Mouse (Mus musculus) heart, embryonic 12.5 days (tissue): ENCODE results near the gene Dbx1. TPM values are rescaled to one million over a fixed set of nuclear protein-coding genes. Genes with fewer than 3 reads are reported as not detected.

Experiments
- ATAC-seq: fragments of 200-750 bp; cut with Nextera tagmentation; 2 replicates; pipeline ENCODE4 v1.8.0; 2017; ENCODE audit warnings: moderate TSS enrichment, moderate library complexity; ENCODE audit not compliant: insufficient number of reproducible peaks, low FRiP score
- H3K27ac ChIP-seq: fragments of 300-500 bp; sonication (generic); 2 replicates; pipeline ENCODE4 v1.5.1; 2016; ENCODE audit warnings: mild to moderate bottlenecking, moderate library complexity; ENCODE audit not compliant: poor library complexity, severe bottlenecking
- H3K27me3 ChIP-seq: fragments of 300-500 bp; sonication (generic); replicated peaks from 2 replicates; pipeline ENCODE4 v1.6.1; 2016; ENCODE audit warnings: mild to moderate bottlenecking, moderate library complexity
- H3K36me3 ChIP-seq: fragments of 300-500 bp; sonication (generic); 2 replicates; pipeline ENCODE4 v1.6.1; 2016; ENCODE audit warnings: mild to moderate bottlenecking, moderate library complexity
- H3K4me1 ChIP-seq: fragments of 300-500 bp; sonication (generic); replicated peaks from 2 replicates; pipeline ENCODE4 v1.6.1; 2016; ENCODE audit warnings: mild to moderate bottlenecking
- H3K4me2 ChIP-seq: fragments of 300-500 bp; sonication (generic); 2 replicates; pipeline ENCODE4 v1.6.1; 2016; ENCODE audit warnings: mild to moderate bottlenecking, moderate library complexity
- H3K4me3 ChIP-seq: fragments of 300-500 bp; sonication (generic); 2 replicates; pipeline ENCODE4 v1.5.1; 2016; ENCODE audit warnings: mild to moderate bottlenecking
- H3K9ac ChIP-seq: fragments of 300-500 bp; sonication (generic); 2 replicates; pipeline ENCODE4 v1.6.1; 2016; ENCODE audit warnings: mild to moderate bottlenecking, moderate library complexity
- H3K9me3 ChIP-seq: fragments of 300-500 bp; sonication (generic); replicated peaks from 2 replicates; pipeline ENCODE4 v1.6.1; 2016; ENCODE audit warnings: mild to moderate bottlenecking, moderate library complexity
- WGBS: fragments of 180-500 bp; shearing (Covaris S2); methylation state at CpG from one replicate; pipeline ENCODE4 v1.1.7; 2016; 5-methylcytosine and 5-hydroxymethylcytosine counted together
- polyA plus RNA-seq: library from polyadenylated mRNA; unstranded; fragments of >200 nt; fragmentation: Nextera tagmentation; extraction: Ambion mirVana; gene quantifications from 2 replicates; pipeline ENCODE4 v1.2.1, GENCODE M21; 2016

The Dbx1 gene
- polyA plus RNA-seq, 1 experiment from 2014 or later: 0.20 TPM

DNA sequence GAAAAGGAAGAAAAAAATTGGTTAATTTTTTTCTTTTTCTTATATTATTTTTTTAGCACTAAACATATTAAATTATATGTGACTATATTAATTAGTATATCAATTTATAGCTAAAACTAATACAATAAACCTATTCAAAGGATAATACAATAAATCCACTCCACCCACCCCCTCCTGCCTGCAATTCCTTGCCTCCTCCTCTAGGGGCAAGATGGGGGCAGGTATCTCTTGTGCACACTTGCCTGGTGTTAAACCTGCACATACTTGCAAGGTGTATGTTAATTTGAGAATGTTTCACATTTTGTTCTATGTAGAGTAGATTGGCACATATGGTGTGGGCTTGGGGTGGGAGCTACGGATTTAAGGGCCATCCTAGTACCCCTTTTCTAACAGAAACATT is 16.5 kb downstream of the Dbx1 start:
- H3K4me2 ChIP-seq: no peak overlapping the region
- H3K4me1 ChIP-seq: 0 out of 2 replicates have a peak, but pooled peaks cover 3% of the 10 kb centered on the region
- H3K9me3 ChIP-seq: no peaks in the 10 kb centered on the region
- H3K36me3 ChIP-seq: no peaks in the 10 kb centered on the region
- peaks cover 42% of the 10 kb centered on the region for H3K27me3 ChIP-seq
- WGBS: 81% methylated on average over 1 of the region's 1 CpGs
- no peak overlapping the region for H3K9ac ChIP-seq
- H3K27ac ChIP-seq: no peak overlapping the region
- H3K4me3 ChIP-seq: no peak overlapping the region
- ATAC-seq: no peak

DNA sequence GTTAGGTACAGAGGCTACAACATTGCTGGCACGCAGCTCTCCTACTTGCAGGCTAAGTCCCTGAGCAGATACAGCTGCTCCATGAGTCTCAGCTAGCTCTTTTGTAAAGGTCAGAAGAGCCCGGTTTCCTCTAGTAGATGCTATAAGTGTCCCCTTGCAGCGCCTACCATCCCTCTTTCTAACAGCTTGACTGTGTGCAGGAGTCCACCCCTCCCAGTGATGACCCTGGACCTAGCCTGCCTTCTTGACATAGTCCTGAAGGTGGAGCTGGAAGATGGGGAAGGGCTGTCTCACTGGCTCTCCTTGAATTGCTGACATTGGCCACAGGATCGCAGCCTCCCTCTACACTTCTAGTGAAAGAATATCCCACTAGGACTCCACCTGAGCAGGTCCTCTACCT is 19.6 kb downstream of the Dbx1 start:
- peaks cover 28% of the 10 kb centered on the region for H3K27me3 ChIP-seq
- WGBS: 72% methylated on average over 4 of the region's 4 CpGs
- no peaks in the 10 kb centered on the region for H3K36me3 ChIP-seq
- no peaks in the 10 kb centered on the region for H3K9me3 ChIP-seq
- no peak for ATAC-seq
- H3K9ac ChIP-seq: no peak overlapping the region
- H3K4me2 ChIP-seq: no peak overlapping the region
- H3K4me1 ChIP-seq: 0 out of 2 replicates have a peak, but pooled peaks cover 3% of the 10 kb centered on the region
- no peak overlapping the region for H3K4me3 ChIP-seq
- H3K27ac ChIP-seq: no peak overlapping the region

DNA sequence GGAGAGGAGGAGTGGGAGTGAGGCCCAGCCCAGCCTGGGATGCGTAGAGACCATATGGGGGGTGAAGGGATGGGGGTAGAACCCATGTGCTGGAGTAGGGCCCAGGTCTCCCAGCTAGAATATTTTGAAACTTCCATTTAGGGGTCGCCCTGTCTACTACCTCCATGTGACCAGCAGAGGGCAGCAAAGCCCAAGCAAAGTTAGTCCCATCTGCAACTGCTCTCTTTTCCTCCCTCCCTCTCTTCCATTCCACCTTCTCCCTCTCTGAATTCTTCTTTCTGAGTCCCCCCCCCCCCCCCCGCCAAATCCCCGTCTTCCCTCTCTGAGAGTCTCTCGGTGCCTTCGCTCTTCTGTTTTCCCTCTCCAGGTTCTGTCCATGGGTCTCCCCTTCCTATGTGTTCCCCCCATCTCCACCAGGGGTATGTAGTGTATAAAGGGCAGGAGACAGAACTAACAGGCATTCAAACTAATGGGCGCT is 20.4 kb downstream of the Dbx1 start:
- Histone ChIP-seq H3K27me3 (peaks cover 28% of the 10 kb centered on the region), H3K9me3 (no peaks in the 10 kb centered on the region), H3K9ac (no peak overlapping the region), H3K4me2 (peak overlapping the region; percentile 57), H3K27ac (no peak overlapping the region), H3K4me3 (no peak overlapping the region), H3K4me1 (0 out of 2 replicates have a peak, but pooled peaks cover 3% of the 10 kb centered on the region), H3K36me3 (no peaks in the 10 kb centered on the region)
- WGBS: 10% methylated on average over 6 of the region's 7 CpGs
- ATAC-seq: 0 out of 2 replicates have a peak, but pooled peaks have one; percentile 45

DNA sequence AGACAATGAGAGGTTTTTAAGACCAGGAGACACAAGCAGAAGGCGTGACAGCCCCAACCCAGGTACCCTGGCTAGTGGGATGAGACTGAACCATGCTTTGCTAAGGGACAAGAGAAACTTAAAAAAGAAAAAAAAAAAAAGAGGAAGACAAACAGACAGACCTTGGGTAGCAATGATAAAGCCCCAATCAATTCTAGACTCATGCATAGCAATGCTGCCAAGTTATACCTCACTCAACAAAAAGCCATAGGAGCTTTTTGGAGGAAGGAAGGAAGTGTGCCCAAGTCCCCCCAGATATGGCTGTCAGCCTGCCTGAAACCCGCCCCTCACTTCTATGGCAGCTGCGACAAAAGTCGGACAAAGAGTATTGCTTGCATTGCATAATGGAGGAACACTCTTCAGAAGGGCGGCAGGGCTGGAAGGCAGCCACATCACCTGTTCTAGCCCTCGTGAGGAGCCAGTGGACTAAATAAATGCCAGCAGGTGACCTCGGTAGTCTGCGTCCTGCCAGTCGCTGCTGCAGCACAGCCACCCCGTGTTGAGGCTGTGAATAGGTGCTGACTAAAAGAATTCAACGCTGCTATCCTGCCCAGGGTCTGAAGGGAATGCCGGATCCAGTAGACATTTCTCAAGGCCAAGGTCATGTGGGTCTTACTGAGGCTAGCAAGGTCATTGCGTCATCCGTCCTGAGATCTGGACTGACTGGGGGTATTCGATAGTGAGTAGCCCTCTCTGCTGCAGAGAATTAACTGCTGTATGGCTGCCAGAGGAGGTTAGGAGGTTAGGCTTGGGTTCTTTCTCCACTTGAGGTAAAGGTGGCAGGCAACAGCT is 31.5 kb downstream of the Dbx1 start:
- no peak for ATAC-seq
- Histone ChIP-seq H3K36me3 (peaks cover 82% of the 10 kb centered on the region), H3K27ac (no peak overlapping the region), H3K4me3 (no peak overlapping the region), H3K27me3 (no peaks in the 10 kb centered on the region), H3K9ac (no peak overlapping the region), H3K9me3 (no peaks in the 10 kb centered on the region), H3K4me2 (no peak overlapping the region), H3K4me1 (peaks cover 8% of the 10 kb centered on the region; the same call in 1 of the 2 replicates)
- 72% methylated on average over 15 of the region's 15 CpGs for WGBS

DNA sequence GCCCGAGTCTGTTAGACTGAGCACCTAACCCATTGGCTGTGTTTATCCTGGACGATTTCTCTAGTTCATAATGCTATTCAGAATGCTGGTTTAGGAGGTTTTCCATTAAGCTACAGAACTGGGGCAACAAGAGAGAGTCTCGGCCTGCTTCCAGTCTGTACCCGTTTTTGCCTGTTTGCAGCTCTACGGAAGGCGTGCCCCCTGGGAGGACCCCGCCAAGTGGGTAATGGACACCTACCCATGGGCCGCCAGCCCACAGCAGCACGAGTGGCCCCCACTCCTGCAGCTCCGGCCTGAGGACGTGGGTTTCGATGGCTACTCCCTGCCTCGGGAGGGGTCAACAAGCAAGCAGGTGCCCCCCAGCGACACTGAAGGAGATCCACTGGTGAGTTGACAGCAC is 32.4 kb downstream of the Dbx1 start:
- Histone ChIP-seq H3K9ac (no peak overlapping the region), H3K4me2 (no peak overlapping the region), H3K27me3 (no peaks in the 10 kb centered on the region), H3K4me1 (peaks cover 17% of the 10 kb centered on the region), H3K27ac (no peak overlapping the region), H3K9me3 (no peaks in the 10 kb centered on the region), H3K4me3 (no peak overlapping the region), H3K36me3 (peaks cover 91% of the 10 kb centered on the region)
- ATAC-seq: no peak
- 87% methylated on average over 14 of the region's 14 CpGs for WGBS

DNA sequence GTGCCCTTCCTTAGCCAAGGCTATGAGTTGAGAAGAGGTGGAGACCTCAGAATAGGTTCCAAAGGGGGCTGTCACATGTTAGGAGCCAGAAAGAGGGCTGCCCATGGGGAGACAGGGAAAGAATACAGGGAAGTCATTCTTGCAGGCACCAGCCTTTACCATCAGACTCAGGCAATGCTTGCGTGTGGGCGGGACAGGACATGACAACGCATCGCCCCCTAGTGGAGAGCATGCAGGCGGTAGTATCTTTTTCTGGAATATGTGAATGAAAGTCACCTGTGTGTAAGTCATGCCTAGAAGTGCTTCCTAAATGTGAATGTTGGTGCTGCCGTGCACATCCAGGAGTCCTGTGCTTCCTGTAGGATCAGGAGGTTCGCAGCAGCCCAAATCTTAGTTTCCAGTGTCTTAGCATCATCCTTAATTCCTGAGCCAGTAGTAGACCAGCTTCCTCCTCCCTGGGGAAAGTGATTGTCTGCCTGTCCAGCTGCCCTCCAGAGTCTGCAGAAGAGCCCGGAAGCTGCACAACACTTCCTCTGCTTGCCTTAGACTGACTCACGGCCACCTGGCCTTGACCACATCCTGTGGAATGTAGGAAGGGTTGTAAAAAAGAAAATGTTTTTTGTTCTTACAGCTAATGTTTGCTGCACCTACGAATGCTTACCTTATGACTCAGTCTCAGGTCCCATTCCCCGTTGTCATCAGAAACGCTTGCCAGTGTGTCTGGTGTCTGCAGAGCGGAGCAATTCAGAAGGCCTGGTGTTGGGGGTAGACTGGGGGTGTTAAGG is 35.3 kb downstream of the Dbx1 start:
- 43% methylated on average over 13 of the region's 13 CpGs for WGBS
- Histone ChIP-seq H3K4me2 (no peak overlapping the region), H3K4me1 (peaks cover 30% of the 10 kb centered on the region), H3K36me3 (peaks cover 94% of the 10 kb centered on the region), H3K9me3 (no peaks in the 10 kb centered on the region), H3K27ac (no peak overlapping the region), H3K9ac (no peak overlapping the region), H3K27me3 (no peaks in the 10 kb centered on the region), H3K4me3 (no peak overlapping the region)
- ATAC-seq: no peak

DNA sequence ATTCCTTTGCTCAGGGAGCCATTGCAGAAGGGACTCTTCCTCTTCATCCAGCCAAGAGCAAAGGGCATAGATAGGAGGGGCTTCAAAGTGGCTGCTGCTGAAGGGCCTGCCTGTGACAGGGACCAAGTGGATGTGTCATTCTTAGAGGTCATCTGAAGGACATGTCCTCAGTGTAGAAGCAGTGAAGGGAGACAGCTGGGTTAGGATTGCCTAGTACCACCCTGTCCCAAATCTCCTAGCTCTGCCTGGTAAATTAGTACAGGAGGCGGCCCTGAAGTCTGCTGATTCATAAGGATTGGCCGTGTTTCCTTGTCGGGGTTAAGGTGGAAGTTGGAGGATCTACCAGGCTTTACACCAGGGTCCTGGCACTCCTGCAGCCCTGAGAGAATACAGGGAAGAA is 36.7 kb downstream of the Dbx1 start:
- H3K27ac ChIP-seq: 0 out of 2 replicates have a peak overlapping the region, but pooled peaks have one; percentile 21
- ATAC-seq: 0 out of 2 replicates have a peak, but pooled peaks have one; percentile 18

DNA sequence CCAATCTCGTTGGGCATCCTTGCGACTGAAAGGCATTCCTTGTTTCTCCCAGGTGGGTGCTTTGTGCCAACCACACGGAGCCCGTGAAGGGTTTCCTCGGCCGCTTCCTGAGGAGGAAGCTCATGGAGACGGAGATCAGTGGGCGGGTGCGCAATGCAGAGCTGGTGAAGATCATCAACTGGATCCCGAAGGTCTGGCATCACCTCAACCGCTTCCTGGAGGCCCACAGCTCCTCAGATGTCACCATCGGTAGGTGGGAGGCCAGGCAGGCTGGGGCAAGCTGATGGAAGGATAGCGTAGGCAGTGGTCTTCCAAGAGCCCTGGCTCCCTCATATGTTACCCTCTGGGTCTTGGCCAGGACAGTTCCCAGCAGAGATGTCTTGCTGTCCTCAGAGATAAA is 38.4 kb downstream of the Dbx1 start:
- H3K4me1 ChIP-seq: peaks cover 24% of the 10 kb centered on the region
- no peak overlapping the region for H3K9ac ChIP-seq
- no peaks in the 10 kb centered on the region for H3K9me3 ChIP-seq
- 86% methylated on average over 13 of the region's 13 CpGs for WGBS
- no peak for ATAC-seq
- peaks cover 95% of the 10 kb centered on the region for H3K36me3 ChIP-seq
- no peak overlapping the region for H3K27ac ChIP-seq
- H3K27me3 ChIP-seq: no peaks in the 10 kb centered on the region
- H3K4me3 ChIP-seq: no peak overlapping the region
- H3K4me2 ChIP-seq: no peak overlapping the region

More for the DNA sequence above, 36.7 kb downstream of the Dbx1 start:
- Histone ChIP-seq H3K9ac (no peak overlapping the region), H3K27me3 (no peaks in the 10 kb centered on the region), H3K4me2 (no peak overlapping the region), H3K4me1 (peaks cover 24% of the 10 kb centered on the region), H3K9me3 (no peaks in the 10 kb centered on the region), H3K36me3 (peaks cover 93% of the 10 kb centered on the region), H3K4me3 (no peak overlapping the region)
- 77% methylated on average over 3 of the region's 3 CpGs for WGBS

DNA sequence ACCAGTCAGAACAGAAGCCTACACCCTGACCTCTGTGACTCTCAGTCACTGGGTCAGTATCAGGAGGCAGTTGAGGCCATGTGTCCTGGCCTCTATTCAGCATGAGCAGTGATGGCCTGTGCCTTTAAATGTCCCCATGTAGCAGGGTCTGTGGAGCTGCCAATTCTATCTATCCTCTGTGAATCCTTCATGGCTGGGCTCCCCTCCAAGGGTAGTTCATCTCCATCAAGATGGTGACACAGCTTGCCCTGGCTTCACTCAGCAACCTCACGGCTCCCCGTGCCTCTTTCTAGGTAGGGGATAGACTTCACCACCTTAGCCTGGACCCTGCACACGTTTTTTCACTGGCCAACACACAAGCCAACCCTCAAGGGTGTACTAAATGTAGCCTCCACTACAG is 38.9 kb downstream of the Dbx1 start:
- peaks cover 95% of the 10 kb centered on the region for H3K36me3 ChIP-seq
- no peak overlapping the region for H3K9ac ChIP-seq
- 83% methylated on average over 3 of the region's 3 CpGs for WGBS
- ATAC-seq: no peak
- H3K4me1 ChIP-seq: peaks cover 24% of the 10 kb centered on the region
- H3K4me3 ChIP-seq: no peak overlapping the region
- no peak overlapping the region for H3K4me2 ChIP-seq
- no peak overlapping the region for H3K27ac ChIP-seq
- no peaks in the 10 kb centered on the region for H3K9me3 ChIP-seq
- no peaks in the 10 kb centered on the region for H3K27me3 ChIP-seq

DNA sequence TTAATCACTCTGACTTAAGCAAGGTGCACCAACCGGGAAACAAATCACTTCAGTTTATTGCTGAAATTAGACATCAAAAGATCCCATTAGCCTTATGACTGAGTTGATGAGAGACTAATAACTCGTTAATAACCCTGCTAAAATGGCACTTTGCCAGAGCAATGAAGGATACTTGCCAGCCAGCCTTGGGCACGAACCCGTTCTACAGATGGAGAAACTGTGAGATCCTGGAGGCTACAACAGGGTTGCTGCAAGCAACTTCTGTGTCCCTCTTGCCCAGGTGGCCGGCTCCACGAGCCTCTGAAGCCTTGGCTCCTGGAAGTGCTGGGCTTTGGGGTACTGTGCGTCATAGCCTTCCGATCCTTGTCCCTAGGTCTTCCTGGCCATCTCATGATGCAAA is 47.0 kb downstream of the Dbx1 start:
- no peak for ATAC-seq
- Histone ChIP-seq H3K4me1 (no peaks in the 10 kb centered on the region), H3K27ac (no peak overlapping the region), H3K4me3 (no peak overlapping the region), H3K27me3 (no peaks in the 10 kb centered on the region), H3K9me3 (no peaks in the 10 kb centered on the region), H3K9ac (no peak overlapping the region), H3K36me3 (peaks cover 91% of the 10 kb centered on the region), H3K4me2 (no peak overlapping the region)
- WGBS: 88% methylated on average over 8 of the region's 8 CpGs

DNA sequence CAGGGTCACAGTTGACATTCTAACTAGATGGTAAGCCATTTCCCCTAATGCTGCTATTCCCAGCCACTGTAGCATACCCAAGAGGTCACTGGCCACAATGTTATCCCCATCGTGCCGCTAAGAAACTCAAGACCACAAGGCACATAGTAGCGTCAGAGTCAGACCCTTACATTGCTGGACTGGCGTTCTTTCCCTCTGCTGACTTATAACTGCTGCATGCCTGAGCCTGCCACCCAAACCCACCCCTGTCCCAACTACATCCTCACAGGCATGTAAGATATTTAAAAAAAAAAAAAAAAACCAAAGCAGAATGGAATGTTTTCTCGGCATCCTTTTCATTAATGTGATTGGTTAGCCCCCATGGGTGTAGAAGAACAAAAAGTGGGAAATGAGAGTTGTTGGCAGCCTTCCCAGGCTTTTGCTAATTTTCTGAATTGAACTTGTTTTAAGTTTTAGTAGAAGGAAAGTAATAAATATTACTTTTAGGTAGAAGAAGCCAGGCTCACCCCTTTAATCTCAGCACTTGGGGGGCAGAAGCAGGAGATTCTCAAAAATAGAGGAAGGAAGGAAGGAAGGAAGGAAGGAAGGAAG is 50.0 kb downstream of the Dbx1 start:
- no peak overlapping the region for H3K4me2 ChIP-seq
- no peak for ATAC-seq
- peaks cover 91% of the 10 kb centered on the region for H3K36me3 ChIP-seq
- H3K4me3 ChIP-seq: no peak overlapping the region
- H3K4me1 ChIP-seq: no peaks in the 10 kb centered on the region
- no peak overlapping the region for H3K27ac ChIP-seq
- no peaks in the 10 kb centered on the region for H3K9me3 ChIP-seq
- H3K27me3 ChIP-seq: no peaks in the 10 kb centered on the region
- WGBS: 80% methylated on average over 5 of the region's 5 CpGs
- no peak overlapping the region for H3K9ac ChIP-seq
